ENCODE assay signal across 7 mouse cellular contexts in the genomic region with DNA sequence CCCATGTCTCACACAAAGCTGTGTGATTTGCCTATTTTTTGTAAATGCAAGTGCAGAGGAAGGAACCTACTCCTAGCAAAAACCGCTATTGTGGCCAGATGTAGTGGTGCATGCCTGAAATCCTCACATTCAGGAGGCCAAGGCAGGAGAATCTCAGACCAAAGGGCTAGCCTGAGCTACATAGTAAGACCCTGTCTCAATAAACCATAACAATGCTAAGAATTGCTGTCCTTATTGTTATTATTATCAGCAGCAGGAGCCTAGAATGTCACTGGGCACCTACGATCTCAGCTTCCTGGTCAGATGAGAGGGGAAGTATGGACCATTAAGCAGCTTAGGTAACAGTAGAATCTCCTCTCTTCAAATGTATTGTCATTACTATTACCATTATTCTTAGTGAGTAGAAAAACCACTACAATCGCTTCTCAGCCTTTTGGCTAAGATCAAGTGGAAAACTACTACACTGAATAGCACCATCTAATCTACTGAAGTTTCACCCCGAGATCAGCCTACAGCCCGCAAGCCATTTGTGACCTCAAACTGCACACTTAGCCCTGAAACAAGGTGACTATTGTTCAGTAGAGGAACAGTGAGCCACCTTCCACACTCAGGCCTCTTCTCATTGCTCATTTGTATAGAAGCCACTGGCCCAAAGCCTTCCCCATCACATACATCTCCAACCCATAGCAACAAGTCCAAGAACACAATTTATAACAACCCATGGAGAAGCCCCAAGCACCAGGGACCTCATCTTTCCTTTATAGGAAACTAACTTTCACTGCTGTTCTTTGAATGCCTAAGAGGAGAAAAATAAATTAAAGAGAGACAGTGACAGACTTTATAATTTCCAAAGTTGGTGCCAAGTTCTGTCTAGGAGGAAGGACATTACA.
DNase-seq lines count a peak whose midpoint lies in the region; ATAC-seq and TF ChIP-seq lines count a peak whose summit lies in the region.

No protein-coding gene starts in this region.

- H3K9me3 ChIP-seq in lung, embryonic 14.5 days (ENCODE audit: low read depth, low read length), result no peaks in the 10 kb centered on the region
- no peaks in the 10 kb centered on the region for H3K9me3 ChIP-seq in forebrain, embryonic 12.5 days
- H3K9me3 ChIP-seq in intestine, embryonic 15.5 days, result no peaks in the 10 kb centered on the region

- H3K4me3 ChIP-seq in lung, embryonic 14.5 days (ENCODE audit: low read depth, low read length), result no peak overlapping the region
- H3K4me3 ChIP-seq in lung, adult 2 months (replicated peaks; ENCODE audit: extremely low read depth, low read depth, low read length), result no peak overlapping the region
- no peak overlapping the region for H3K4me3 ChIP-seq in forebrain, embryonic 12.5 days (replicated peaks)
- H3K4me3 ChIP-seq in intestine, embryonic 15.5 days (replicated peaks), result no peak overlapping the region

- ATAC-seq in lung, embryonic 14.5 days (ENCODE audit: insufficient read depth), result no peak
- ATAC-seq in forebrain, embryonic 12.5 days (ENCODE audit: low FRiP score), result no peak
- ATAC-seq in intestine, embryonic 15.5 days, result peak; percentile 20; the same call in 1 of the 2 replicates

- peak; percentile 11 for DNase-seq in lung, embryonic 14.5 days
- DNase-seq in lung, adult 2 months, result no peak
- DNase-seq in retina, embryonic 14.5 days (ENCODE audit: low spot score), result peak; percentile 11
- no peak for DNase-seq in right cerebral cortex, postnatal 14 days
- no peak for DNase-seq in urinary bladder, adult 18-20 months (ENCODE audit: low spot score in 2 of 2)

- peaks cover 6% of the 10 kb centered on the region for H3K4me1 ChIP-seq in lung, embryonic 14.5 days (ENCODE audit: insufficient read depth)
- peaks cover 26% of the 10 kb centered on the region for H3K4me1 ChIP-seq in lung, adult 2 months (ENCODE audit: control insufficient read depth, insufficient read depth, low read length)
- H3K4me1 ChIP-seq in forebrain, embryonic 12.5 days, result peaks cover 16% of the 10 kb centered on the region
- H3K4me1 ChIP-seq in intestine, embryonic 15.5 days (replicated peaks), result peaks cover 14% of the 10 kb centered on the region

- no peak for TF ChIP-seq POLR2A in lung, adult 2 months (IDR thresholded peaks at IDR 0.05; ENCODE audit: borderline replicate concordance, extremely low read depth, low read depth, low read length)

- H3K9ac ChIP-seq in lung, embryonic 14.5 days, result no peak overlapping the region
- H3K9ac ChIP-seq in forebrain, embryonic 12.5 days, result no peak overlapping the region
- no peak overlapping the region for H3K9ac ChIP-seq in intestine, embryonic 15.5 days

- H3K27ac ChIP-seq in lung, embryonic 14.5 days (ENCODE audit: low read depth), result no peak overlapping the region
- no peak overlapping the region for H3K27ac ChIP-seq in forebrain, embryonic 12.5 days
- peak overlapping the region; percentile 76 for H3K27ac ChIP-seq in intestine, embryonic 15.5 days

- no peaks in the 10 kb centered on the region for H3K27me3 ChIP-seq in lung, embryonic 14.5 days (ENCODE audit: insufficient read depth, low read length)
- 0 out of 2 replicates have a peak, but pooled peaks cover 4% of the 10 kb centered on the region for H3K27me3 ChIP-seq in forebrain, embryonic 12.5 days
- no peaks in the 10 kb centered on the region for H3K27me3 ChIP-seq in intestine, embryonic 15.5 days (replicated peaks)

- peak overlapping the region; percentile 67; the same call in 1 of the 2 replicates for H3K4me2 ChIP-seq in lung, embryonic 14.5 days
- H3K4me2 ChIP-seq in forebrain, embryonic 12.5 days, result peak overlapping the region; percentile 76; the same call in 1 of the 2 replicates
- peak overlapping the region; percentile 52 for H3K4me2 ChIP-seq in intestine, embryonic 15.5 days (replicated peaks)

- WGBS in lung, embryonic 14.5 days, result 77% methylated on average over 5 of the region's 5 CpGs
- WGBS in lung, adult 2 months, result 68% methylated on average over 5 of the region's 5 CpGs
- 75% methylated on average over 5 of the region's 5 CpGs for WGBS in forebrain, embryonic 12.5 days
- 81% methylated on average over 5 of the region's 5 CpGs for WGBS in intestine, embryonic 15.5 days

- no peak for TF ChIP-seq CTCF in lung, embryonic 14.5 days (IDR thresholded peaks at IDR 0.05; ENCODE audit: low read depth)
- no peak for TF ChIP-seq CTCF in lung, adult 2 months (IDR thresholded peaks at IDR 0.05; ENCODE audit: insufficient read depth, low read length)

- no peaks in the 10 kb centered on the region for H3K36me3 ChIP-seq in lung, embryonic 14.5 days (ENCODE audit: insufficient read depth)
- H3K36me3 ChIP-seq in forebrain, embryonic 12.5 days (replicated peaks), result no peaks in the 10 kb centered on the region
- no peaks in the 10 kb centered on the region for H3K36me3 ChIP-seq in intestine, embryonic 15.5 days

Comparison
In these comparisons a context has a peak if more than half of its experiments do, and no peak if none do; other contexts are left out.
1. DNase-seq: peak in lung, embryonic 14.5 days (single experiment) and retina, embryonic 14.5 days (single experiment); none in lung, adult 2 months (single experiment), right cerebral cortex, postnatal 14 days (single experiment) and urinary bladder, adult 18-20 months (0 of 2).
2. Peak in every context shown above with its lines, with median percentiles within 50 percentile points of each other: H3K4me2 ChIP-seq.